Mouse (Mus musculus) lung, adult 2 months (tissue): ENCODE results near the gene Vps37d.

ENCODE experiments used
- CTCF ChIP-seq: fragments of 200-500 bp; IDR thresholded peaks from 2 replicates; pipeline ENCODE4 v1.5.1; 2011; ENCODE audit warnings: mild to moderate bottlenecking, low read length, control low read depth; ENCODE audit not compliant: insufficient read depth
- POLR2A ChIP-seq: fragments of 200-500 bp; IDR thresholded peaks from 2 replicates; pipeline ENCODE4 v1.6.1; 2011; ENCODE audit warnings: low read depth, mild to moderate bottlenecking, control low read depth, low read length, borderline replicate concordance; ENCODE audit errors: extremely low read depth

GRCm38 (mm10) chr5:135042105-135042788 lies 35.8 kb downstream of the Vps37d start:
- TF ChIP-seq CTCF (no peak), POLR2A (no peak)
